Mouse (Mus musculus): ENCODE data around the gene Olfr1243.

DNA sequence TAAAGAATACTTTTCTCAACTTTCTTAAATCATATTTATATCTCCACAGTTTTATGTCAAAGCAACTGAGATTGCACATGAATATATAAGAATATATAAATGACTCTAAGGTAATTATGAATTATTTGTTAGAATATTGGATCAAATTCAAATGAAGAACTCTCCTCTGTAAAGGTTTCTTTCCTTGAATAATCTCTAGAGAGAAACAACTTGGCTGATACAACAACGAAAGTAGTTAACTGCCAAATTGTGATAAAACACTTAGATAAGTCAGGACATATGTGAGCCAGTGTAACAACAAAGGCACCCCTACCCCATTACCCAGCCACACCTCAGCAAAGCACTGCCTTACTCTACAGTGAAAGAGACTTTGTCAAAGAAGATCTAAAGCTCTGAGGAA lies 33.1 kb downstream of the Olfr1243 start, which contains the start of gene Olfr1242:
- TF ChIP-seq CTCF (IDR thresholded peaks at IDR 0.05; ENCODE audit: low read depth, low read length) (no peak), GATA1 (IDR thresholded peaks at IDR 0.05; ENCODE audit: borderline replicate concordance, low read length) (no peak)

Measured in G1E (cell line).